Mouse (Mus musculus): Measurements from ENCODE around the gene Tmem8. TPM values are rescaled to one million over a fixed set of nuclear protein-coding genes. Genes with fewer than 3 reads are reported as not detected.
A peak's percentile ranks its signal among the peaks of the same experiment; 100 is the strongest.
"Not testable (repeated sequence)": the region's sequence is repeated elsewhere in the genome, so short reads cannot be mapped to it uniquely, and the experiment has no call there.

Gene Tmem8
- total RNA-seq, 2 experiments from 2014 or later: 2.5 to 3.1 TPM

DNA sequence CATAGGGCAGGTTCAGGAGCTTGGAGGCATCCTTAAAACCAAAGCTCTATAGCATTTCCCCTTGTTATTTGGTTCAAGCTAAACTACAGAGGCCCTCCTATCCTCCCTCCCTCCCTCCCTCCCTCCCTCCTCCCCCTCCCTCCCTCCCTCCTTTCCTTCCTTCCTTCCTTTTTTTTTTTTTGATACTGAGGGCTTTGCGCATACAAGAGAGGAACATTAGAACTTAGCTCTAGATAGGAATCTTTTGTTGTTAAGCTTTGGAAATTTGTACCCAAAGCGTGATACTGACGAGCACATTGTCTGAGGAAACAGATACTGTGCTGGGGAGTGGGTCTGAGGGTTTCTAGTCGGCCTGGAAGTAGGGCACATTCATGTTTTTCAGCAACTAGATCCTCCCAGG, 7.5 kb upstream of the Tmem8 start:
- no peak for DNase-seq (ENCODE audit: low spot score)
- intact Hi-C loops (cut with DNase I): no loop called here

DNA sequence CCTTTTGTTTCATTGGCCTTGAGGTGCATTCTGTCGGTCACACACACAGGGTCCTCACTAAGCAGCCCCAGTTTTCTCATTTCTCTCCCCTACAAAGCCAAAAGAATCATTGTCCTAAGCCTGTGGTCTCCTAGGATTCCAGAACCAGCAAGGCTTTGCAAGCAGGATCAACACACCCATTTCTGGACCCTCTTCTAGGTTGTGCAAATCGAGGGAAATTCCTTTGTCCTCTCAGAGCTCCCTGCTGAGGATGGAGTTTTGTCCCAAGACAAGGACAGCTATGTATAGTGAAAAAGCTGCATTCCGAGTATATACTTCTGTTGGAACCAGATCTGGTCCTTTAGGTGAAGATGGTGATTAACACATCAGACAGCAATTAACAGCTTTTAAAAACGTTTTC, 2.9 kb upstream of the Tmem8 start:
- intact Hi-C loops (cut with DNase I): no loop called here
- no peak for DNase-seq (ENCODE audit: low spot score)

DNA sequence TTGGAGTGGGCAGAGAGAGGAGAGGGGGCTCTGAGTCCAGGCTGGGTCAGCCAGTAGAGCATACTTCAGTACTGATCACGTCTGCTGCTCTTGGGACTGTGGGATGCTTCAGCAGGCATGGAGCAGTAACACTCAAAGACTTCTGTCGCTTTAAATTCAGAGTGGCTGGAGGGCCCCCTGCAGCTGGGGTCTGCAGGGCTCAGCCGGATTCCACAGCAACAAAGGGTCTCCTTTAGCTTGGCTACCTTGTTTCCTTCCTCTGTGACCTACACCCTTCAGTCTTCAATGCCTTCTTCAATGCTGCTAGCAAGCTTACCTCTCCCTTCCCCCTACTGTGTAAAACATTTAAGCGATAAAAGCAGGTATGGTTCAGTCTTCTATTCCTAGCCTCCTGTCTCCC, 2.1 kb upstream of the Tmem8 start:
- no peak for DNase-seq (ENCODE audit: low spot score)
- intact Hi-C loops (cut with DNase I): no loop called here

DNA sequence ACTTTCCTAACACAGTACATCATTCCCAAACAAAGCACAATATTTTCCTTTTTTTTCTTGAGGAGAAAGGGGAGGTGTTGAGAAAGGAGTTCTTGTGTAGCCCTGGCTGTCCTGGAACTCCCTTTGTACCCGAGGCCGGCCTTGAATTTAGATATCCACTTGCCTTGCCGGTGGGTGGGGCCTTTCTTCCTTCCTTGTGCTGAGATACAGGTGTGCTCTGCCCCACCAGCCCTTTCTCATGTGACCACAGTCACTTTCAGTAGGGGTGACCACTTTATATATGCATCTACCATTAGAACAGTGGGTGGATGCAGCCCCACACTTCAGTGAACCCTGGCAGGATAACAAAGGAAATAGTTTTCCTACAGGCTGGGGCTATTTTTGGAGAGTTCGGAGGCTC, 1.4 kb upstream of the Tmem8 start:
- DNase-seq (ENCODE audit: low spot score): no peak
- intact Hi-C loops (cut with DNase I): no loop called here

DNA sequence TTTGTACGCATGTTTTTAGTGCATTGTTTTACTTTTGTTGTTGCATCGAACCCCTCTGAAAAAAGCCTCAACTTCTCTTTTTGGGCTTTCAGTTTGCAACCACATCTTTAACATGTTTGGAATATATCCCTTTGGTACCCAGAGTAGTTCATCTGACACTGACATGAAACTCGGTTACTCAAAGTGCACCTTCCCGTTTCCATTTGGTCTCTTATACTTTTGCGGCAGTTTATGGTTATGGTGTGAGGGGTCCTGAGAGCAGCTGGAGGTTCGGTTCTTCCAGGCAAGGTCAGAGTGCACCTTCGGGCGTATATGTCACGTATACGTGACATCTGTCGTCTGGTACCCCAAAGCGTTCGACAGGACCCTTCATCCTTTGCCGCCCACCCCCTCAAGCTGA, 348 bp upstream of the Tmem8 start:
- DNase-seq (ENCODE audit: low spot score): no peak
- intact Hi-C loops (cut with DNase I): no loop called here

DNA sequence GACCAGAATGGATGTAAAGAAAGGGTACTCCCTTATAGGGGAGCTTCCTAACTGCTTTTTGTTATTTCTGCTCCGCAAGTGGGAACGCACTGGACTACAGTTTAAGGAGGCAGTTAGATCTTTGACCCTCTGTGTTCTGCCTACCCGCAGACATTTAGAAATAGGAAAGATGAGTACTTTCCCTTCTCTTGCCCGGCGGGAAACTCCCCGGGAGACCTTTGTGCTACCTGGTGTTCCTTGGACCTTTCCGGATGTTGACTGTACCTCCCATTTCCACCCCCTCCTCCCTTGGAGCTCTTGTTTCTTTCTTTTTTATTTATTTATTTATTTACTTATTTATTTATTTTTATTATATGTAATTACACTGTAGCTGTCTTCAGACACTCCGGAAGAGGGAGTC, 962 bp downstream of the Tmem8 start:
- intact Hi-C loops (cut with DNase I): no loop called here
- DNase-seq (ENCODE audit: low spot score): no peak

DNA sequence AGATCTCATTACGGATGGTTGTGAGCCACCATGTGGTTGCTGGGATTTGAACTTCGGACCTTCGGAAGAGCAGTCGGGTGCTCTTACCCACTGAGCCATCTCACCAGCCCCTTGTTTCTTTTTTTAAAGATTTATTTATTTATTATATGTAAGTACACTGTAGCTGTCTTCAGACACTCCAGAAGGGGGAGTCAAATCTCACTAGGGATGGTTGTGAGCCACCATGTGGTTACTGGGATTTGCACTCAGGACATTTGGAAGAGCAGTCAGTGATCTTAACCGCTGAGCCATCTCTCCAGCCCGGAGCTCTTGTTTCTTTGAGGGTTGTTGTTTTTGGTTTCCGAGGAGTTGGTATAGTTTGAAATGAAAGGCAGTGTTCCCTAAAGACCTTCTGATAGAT, 1.4 kb downstream of the Tmem8 start:
- DNase-seq (ENCODE audit: low spot score); intact Hi-C loops (cut with DNase I): not testable (repeated sequence)

DNA sequence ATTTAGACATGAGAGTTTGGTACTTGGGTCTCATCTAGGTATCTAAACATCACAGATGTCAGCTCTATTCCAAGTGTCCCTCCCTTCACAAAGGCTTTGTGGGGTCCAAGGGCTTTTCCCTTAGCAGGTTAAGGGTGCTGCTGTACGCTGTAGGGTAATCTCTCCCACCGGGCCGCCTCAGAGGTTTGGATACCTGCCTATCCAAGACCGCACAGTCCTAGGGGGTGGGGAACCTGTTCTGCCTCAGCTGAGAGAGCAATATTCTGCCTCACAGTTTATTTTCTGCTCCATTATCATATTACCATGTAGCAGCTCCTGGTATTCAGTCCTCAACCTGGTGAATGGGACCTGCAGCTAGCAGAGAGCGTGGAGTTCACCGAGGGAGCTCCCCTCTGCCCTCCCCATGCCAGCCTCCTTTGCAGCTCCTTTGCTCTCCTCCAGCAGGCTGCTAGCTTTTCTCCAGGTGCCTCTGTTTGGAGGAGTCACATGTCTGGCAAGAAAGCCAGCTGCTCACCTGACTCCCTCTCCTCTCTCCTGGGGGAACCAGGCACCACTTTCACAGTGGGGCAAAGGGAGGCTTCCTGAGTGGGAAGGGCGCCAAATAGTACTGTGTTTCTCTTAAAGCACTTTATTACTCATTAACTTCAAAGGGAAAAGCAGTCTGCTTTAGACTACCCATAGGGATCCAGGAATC, 2.3 kb downstream of the Tmem8 start:
- no peak for DNase-seq (ENCODE audit: low spot score)
- intact Hi-C loops (cut with DNase I): no loop called here

DNA sequence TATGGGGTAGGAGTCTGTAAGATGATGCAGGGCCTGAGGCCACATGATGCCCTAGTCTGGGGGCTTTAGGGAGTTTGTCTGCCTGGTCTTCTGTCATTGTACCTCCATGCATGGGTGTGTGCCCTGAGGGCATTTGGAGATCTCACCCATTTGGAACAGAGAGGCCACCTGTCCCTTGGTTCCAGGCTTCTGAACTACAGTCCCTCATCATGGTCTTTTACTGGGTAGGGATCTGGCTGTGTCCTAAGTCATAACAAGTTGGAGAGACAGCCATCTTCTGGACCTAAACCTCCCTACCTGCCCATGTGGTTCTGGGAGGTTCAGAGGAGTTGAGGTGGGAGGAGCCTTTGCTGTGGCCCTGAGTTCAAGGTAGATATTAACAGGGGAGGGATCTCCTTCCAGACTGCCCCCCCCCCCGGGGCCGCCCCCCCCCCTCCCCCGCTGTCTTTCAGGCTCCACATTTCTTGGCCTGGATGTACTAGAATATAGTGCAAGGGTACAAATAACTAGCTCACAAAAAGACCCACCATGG, 2.9 kb downstream of the Tmem8 start:
- no peak for DNase-seq (ENCODE audit: low spot score)
- intact Hi-C loops (cut with DNase I): no loop called here

DNA sequence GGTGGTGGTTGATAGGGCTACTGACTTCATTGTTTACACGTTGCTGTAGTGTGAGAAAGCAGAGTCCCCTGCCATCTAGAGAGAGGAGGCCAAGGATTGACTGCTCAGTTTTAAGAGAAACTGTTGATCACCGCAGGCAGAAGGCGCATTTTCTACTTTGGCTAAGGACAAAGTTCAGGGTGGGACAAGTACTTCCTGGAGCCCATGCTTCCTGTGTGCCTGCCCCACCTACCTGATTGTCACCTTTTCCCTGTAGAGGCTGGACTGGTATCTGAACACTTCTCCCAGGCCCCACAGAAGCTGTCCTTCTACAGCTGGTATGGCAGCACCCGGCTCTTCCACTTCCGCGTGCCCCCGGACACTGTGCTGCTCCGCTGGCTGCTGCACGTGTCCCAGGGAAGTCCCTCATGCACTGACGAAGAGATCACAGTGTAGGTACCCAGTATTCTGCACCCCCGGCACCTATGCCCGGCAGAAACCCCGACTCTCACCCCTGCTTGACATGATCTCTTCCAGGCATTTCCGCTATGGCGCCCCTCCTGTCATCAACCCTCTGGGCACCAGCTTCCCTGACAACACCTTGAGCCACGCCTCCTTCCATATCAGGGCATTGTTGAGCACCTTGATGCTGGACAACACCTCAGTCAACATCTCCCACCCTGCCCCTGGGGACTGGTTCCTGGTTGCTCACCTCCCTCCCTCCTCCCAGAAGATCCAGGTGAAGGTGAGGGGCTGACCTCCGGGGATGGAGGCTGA, 3.6 kb downstream of the Tmem8 start:
- intact Hi-C loops (cut with DNase I): no loop called here

DNA sequence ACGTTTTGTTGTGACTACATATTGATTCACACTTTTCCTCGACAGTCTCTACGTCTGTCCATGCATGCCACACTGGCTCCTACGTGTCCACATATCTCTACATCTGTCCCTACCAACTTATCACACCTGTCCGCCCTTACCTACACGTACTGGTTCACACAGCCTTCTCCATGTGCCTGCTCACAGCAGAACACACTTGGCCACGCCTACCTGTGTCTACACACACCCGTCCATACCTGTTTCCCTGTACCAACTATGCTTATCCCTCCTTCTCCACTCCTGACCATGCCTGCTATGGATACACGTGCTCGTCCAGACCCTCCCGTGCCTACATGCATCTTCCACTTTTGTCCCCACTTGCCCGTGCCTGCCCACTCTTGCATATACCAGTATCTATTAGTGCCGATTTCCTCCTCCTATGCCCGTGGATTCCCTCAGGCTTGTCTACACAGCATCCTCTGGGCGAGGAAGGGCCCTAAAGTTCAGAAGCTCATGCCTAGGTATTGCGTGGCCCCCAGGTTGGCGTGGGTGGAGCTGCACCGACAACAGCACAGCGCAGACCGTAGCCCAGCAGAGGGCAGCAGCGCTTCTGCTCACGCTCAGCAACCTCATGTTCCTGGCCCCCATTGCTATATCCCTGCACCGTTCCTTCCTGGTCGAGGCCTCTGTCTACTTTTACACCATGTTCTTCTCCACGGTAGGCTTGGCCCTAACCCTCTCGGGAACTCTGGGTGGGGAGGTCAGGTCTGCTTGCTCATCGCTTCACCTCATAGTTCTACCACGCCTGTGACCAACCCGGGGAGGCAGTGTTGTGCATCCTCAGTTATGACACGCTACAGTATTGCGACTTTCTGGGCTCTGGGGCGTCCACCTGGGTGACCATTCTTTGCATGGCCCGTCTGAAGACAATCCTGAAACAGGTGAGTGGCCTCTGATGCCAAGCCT, 6.9 kb downstream of the Tmem8 start:
- intact Hi-C loops (cut with DNase I): loop anchor here (5.0 kb wide), 1 partner anchor 122 kb away; the partner anchor contains the start of gene Fam234a
- no peak for DNase-seq (ENCODE audit: low spot score)

More for the DNA sequence above, 3.6 kb downstream of the Tmem8 start:
- DNase-seq (ENCODE audit: low spot score): no peak

DNA sequence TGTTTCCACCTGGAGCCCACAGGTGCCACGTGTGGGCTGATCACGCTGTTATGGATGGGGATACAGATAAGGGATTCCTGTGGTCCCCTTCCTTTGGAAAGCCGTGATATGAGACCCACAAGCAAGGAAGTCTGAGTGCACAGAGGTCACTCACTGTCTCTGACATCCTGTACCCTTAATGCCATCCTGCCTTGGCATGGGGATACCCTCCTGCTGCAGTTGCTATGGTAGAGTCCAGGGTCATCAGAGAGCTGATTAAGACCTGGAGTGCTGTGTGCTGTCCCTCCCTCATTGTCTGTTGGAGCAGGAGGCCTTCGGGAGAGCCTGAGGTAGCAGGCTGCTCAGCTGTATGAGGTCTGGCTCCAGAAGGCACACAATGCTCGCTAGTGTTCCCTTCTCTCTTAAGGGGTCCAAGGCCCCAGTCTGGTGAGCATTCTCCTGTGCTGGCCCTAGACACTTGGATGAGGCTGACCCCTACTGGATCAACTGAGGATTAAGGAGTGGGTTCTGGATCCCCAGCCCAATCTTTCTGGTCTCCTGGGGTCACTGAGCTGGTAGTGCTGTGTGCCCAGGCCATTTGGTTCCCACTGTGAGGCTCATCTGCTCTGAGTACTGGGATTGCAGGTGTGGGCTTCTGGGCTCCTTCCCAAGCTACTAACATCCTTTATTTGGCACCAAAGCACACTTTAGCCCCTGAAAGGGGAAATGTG, 9.5 kb downstream of the Tmem8 start:
- DNase-seq (ENCODE audit: low spot score): no peak
- intact Hi-C loops (cut with DNase I): loop anchor here (1.0 to 5.0 kb wide), 2 partner anchors 16 to 120 kb away; partner anchors contain the start of genes Axin1 and Fam234a

DNA sequence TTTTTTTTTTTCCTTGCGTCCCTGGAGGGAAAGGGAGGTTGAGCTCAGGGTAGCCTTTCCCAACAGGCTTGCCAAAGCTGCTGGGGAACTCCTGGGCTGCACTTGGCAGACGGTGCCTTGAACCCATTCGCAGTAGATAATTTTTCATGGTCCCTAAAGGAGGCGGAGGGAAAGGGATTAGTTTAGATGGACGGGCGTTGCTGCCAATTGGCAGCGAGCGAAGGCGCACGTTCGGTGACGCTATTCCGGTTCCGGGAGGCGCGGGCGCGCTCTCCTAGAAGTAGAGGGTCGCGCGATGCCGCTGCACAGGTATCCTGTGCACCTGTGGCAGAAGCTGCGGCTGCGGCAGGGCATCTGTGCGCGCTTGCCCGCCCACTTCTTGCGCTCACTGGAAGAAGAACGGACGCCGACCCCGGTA, 10.2 kb downstream of the Tmem8 start, which contains the start of gene Mrpl28:
Gene Mrpl28 (plus strand): TSS at position 234 of the 418 bp plus-strand sequence.
- intact Hi-C loops (cut with DNase I): loop anchor here (1.0 to 5.0 kb wide), 2 partner anchors 15 to 119 kb away; partner anchors contain the start of genes Axin1 and Fam234a
- DNase-seq (ENCODE audit: low spot score): peak; percentile 73

DNA sequence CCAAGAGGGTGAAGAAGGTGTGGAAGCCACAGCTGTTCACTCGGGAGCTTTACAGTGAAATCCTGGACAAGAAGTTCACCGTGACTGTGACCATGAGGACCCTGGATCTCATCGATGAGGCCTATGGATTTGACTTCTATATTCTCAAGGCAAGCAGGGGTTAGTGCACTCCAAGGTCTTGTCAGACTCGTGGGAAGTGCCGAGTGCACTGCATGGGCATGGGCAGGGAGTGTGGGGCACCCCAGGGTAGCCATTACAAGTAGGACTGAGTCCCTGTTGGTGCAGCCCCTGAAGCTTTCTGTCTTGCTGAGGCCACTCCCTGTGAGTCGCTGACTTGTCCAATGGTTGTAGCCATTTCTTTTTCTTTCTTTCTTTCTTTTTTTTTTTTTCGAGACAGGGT, 11.5 kb downstream of the Tmem8 start:
- intact Hi-C loops (cut with DNase I): loop anchor here (5.0 kb wide), 1 partner anchor 118 kb away; the partner anchor contains the start of gene Fam234a
- DNase-seq (ENCODE audit: low spot score): no peak

DNA sequence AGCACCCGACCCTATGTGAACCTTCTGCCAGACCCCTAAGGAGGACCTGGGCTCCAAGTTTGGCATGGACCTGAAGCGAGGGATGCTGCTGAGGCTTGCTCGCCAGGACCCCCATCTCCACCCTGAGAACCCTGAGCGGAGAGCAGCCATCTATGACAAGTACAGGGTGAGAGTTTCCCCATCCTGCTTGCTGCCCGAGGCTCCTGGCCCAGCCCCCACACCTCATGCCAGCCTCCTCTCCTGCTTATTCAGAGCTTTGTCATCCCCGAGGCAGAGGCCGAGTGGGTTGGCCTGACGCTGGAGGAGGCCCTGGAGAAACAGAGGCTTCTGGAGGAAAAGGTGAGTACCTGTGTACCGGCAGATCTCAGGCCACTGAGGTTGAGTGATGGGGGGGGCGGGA, 12.1 kb downstream of the Tmem8 start:
- DNase-seq (ENCODE audit: low spot score): no peak
- intact Hi-C loops (cut with DNase I): no loop called here

DNA sequence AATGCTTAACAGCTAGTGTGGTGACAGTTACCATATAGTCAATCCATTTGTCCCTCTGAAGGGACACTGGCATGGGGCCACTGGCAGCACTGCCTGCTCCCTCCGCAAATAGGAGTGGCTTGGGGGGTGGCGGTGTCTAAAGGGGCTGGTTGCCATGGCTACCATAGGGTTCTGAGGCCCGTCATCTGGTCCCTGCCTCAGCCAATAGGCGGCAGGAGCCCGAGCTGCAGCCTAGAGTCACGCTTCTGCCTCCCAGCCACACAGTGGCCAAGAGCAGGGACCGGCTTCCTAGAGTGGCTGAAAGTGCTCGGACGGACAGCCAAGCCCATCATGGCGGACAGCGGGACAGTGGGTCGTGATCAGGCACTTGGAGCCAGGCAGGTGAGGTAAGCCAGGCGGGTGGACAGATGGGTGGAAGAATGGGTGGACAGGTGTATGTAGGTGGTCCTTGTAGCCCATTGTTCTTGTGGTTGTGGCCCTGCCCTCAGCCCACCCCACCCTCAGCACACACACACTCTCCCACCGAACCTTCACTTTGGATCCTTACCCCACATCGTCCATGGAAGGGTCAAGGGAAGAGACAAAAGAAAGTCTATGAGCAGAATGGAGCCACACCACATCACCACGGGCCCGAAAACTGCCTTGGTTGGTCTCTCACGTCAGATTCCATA, 18.1 kb downstream of the Tmem8 start:
- intact Hi-C loops (cut with DNase I): no loop called here
- DNase-seq (ENCODE audit: low spot score): no peak

DNA sequence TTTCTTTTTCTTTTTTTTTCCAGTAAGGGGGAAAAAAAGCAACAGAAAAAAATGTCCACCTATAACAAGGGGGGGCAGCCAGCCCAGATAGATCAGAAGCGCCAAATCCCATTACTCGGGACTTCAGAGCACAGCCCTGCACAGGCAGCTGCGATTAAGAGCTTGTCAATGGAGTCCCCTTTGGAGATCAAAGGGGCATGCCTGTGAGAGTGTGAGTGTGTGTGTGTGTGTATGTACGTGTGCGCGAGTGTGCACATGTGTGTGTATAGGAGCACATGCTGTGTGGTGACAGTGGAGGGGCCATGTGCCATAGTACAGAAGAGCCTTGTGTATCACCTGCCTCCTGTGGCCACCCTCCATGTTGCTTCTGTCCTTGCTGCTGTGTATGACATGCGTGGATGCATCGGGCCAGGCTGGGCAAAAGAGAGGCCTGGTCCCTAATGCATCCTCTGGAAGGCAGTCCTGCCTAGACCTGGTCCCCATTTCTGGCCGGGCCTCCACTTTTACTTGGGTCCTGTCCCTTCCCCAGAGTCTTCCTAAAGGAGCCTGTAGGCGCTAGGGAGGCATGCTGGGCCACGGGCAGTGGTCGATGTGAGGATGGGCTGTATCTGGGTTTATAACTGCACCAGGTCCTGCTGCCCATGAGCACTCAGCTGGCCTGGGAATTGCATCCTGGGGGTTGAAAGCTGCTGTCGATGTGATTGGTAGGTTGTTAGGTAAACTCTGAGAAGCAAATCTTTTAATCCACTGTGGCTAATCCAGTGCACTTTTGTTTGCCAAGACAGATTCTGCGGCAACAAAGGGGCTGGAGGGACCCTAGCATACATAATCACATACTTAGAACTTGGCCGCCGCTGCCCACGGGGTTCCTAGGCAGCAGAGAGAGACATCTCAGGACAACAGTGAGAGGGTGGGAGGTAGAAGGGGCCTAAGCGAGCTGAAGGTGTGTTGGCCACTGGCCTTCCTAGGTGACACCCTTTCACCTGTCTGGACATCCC, 19.1 kb downstream of the Tmem8 start:
- DNase-seq (ENCODE audit: low spot score): no peak
- intact Hi-C loops (cut with DNase I): no loop called here
